Mouse (Mus musculus) liver, embryonic 14.5 days (tissue): ENCODE data around the gene Sardh. TPM values are rescaled to one million over a fixed set of nuclear protein-coding genes. Genes with fewer than 3 reads are reported as not detected.

Experiments
- ATAC-seq: fragments of 200-750 bp; cut with Nextera tagmentation; 2 replicates; pipeline ENCODE4 v1.8.0; 2017; ENCODE audit warnings: moderate number of reproducible peaks, mild to moderate bottlenecking, moderate library complexity; ENCODE audit not compliant: insufficient read depth
- DNase-seq, 3 experiments: peaks; one replicate each; pipeline ENCODE4 v3.0.0-alpha.2; 2012 to 2013; ENCODE audit warnings: low read depth in 3 of 3, low spot score in 3 of 3
- H3K27ac ChIP-seq: fragments of 300-500 bp; sonication (generic); 2 replicates; pipeline ENCODE4 v1.5.1; 2014; ENCODE audit warnings: moderate library complexity, mild to moderate bottlenecking, control low read depth, inconsistent platforms
- H3K27me3 ChIP-seq: fragments of 300-500 bp; sonication (generic); 2 replicates; pipeline ENCODE4 v1.6.1; 2014; ENCODE audit warnings: mild to moderate bottlenecking, low read length, moderate library complexity; ENCODE audit not compliant: control insufficient read depth, insufficient read depth
- H3K36me3 ChIP-seq: fragments of 300-500 bp; sonication (generic); replicated peaks from 2 replicates; pipeline ENCODE4 v1.6.1; 2014; ENCODE audit warnings: low read depth; ENCODE audit not compliant: control insufficient read depth, insufficient read depth
- H3K4me1 ChIP-seq, 2 experiments: fragments of 200-500 bp in 1 of 2; fragments of 300-500 bp in 1 of 2; sonication (generic) in 1 of 2; replicated peaks; 2 replicates each; pipeline ENCODE4 v1.6.1; 2012 to 2014; ENCODE audit warnings: antibody characterized with exemption in 1 of 2, inconsistent platforms in 1 of 2, low read length in 1 of 2; ENCODE audit not compliant: control insufficient read depth in 2 of 2, insufficient read depth in 2 of 2
- H3K4me2 ChIP-seq: fragments of 300-500 bp; sonication (generic); 2 replicates; pipeline ENCODE4 v1.6.1; 2014; ENCODE audit warnings: low read depth, mild to moderate bottlenecking, control low read depth, moderate library complexity
- H3K4me3 ChIP-seq, 2 experiments: fragments of 200-500 bp in 1 of 2; fragments of 300-500 bp in 1 of 2; sonication (generic) in 1 of 2; 2 replicates each; pipeline ENCODE4 v1.5.1; 2012 to 2014; ENCODE audit warnings: low read depth in 2 of 2, low read length in 2 of 2, mild to moderate bottlenecking in 2 of 2, control low read depth in 1 of 2, inconsistent platforms in 1 of 2, moderate library complexity in 1 of 2; ENCODE audit not compliant: insufficient read depth in 1 of 2
- H3K9ac ChIP-seq: fragments of 300-500 bp; sonication (generic); replicated peaks from 2 replicates; pipeline ENCODE4 v1.6.1; 2014; ENCODE audit warnings: mild to moderate bottlenecking, control low read depth, moderate library complexity
- H3K9me3 ChIP-seq: fragments of 300-500 bp; sonication (generic); 2 replicates; pipeline ENCODE4 v1.6.1; 2016; ENCODE audit warnings: low read length, mixed read lengths; ENCODE audit not compliant: control insufficient read depth
- CTCF ChIP-seq: IDR thresholded peaks from 2 replicates; pipeline ENCODE4 v1.5.1; 2016; ENCODE audit warnings: antibody characterized with exemption, low read depth, control low read depth
- EP300 ChIP-seq: IDR thresholded peaks from 2 replicates; pipeline ENCODE4 v1.6.1; 2016; ENCODE audit warnings: antibody characterized with exemption, low read depth
- WGBS: fragments of 180-500 bp; shearing (Covaris S2); extraction: QIAGEN DNeasy Blood & Tissue Kit; methylation state at CpG from one replicate; pipeline ENCODE4 v1.1.7; 2014; ENCODE audit not compliant: insufficient replicate concordance; 5-methylcytosine and 5-hydroxymethylcytosine counted together
- polyA plus RNA-seq, 2 experiments: library from polyadenylated mRNA; depleted of rRNA in 1 of 2; stranded (reverse) in 1 of 2; unstranded in 1 of 2; fragments of >200 nt; fragmentation: Nextera tagmentation in 1 of 2; extraction: Ambion mirVana in 1 of 2; gene quantifications; 2 replicates each; pipeline versions ENCODE4 v1.2.1 to v1.2.3; 2012 to 2014

The Sardh gene
- polyA plus RNA-seq, 2 experiments: 21.9 to 25.9 TPM

DNA sequence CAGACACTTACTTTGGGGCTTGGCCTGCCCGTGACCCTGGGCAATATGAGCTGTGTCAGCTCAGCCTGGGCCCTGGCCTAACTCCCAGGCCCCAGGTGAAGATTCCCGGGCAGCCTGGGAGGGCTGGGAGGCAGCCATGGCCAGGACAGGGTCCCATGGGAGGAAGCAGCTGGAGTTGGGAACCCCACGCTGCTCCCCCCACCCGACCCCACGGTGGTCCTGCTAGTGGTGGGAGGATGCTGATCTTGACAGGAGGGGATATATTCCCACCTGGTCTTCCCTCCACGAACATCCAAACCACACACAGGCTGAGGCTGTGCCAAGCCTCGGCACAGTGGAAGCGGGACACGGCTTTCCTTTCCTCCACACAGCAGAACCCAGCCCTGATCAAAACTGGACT is 38.8 kb downstream of the Sardh start:
- no peak overlapping the region for H3K27ac ChIP-seq

DNA sequence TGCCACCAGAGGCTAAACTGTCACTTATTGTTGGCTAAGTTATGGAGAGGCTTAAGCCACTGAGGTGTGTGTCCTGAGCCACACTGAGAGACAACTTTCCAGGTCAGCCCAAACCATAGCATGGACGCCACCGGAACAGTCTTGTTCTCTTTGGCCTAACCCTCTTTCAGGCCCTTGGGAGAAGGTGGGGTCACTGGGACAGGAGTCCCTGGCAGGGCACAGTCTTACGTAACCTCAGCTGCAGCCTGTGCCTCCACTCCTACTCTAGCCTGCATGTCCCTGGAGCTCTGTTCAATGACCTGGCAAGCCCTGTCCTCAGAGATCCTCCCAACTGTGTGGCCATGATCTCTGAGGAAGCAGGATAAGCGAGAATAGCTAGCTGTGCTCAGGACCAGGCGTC is 41.0 kb downstream of the Sardh start:
- DNase-seq: no peak

More for the DNA sequence above, 38.8 kb downstream of the Sardh start:
- WGBS: 53% methylated on average over 9 of the region's 9 CpGs
- H3K36me3 ChIP-seq: no peaks in the 10 kb centered on the region
- no peak overlapping the region for H3K4me2 ChIP-seq
- no peaks in the 10 kb centered on the region for H3K4me1 ChIP-seq
- H3K4me3 ChIP-seq: no peak overlapping the region
- ATAC-seq (no peak), DNase-seq (no peak)
- no peak overlapping the region for H3K9ac ChIP-seq
- no peaks in the 10 kb centered on the region for H3K9me3 ChIP-seq
- no peaks in the 10 kb centered on the region for H3K27me3 ChIP-seq
- TF ChIP-seq CTCF: no peak
- TF ChIP-seq EP300: no peak

DNA sequence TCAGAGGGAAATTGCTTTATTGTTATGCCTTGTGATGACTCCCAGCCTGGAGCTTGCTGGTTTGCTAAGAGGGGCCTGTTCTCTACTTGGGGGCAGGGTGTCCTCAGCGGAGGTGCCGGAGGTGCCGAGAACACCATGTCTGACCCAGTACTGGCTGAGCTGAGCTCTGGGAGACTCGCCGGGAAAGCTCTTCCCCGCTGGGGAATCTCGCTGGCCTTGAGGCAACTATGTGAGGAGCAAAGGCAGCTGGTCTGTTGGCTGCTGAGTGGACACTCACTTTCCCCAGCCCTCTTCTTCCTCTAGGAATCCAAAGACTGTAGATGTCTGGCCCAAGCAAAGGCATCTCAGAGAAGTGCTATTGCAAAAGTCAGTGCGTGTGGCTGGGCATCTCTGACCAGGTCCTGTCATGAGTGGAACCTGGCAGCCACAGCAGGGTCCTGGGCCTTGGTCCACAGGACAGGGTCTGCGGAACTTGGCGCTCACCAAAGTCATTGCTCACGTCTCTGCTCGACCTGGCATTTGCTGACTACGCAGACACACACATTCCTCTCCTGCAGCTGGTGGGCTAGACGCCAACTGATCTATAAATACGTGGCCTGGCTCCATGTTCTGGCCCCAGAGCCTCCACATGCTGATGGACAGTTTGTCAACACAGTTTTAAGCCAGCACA is 41.9 kb downstream of the Sardh start:
- H3K36me3 ChIP-seq: no peaks in the 10 kb centered on the region
- no peak overlapping the region for H3K4me3 ChIP-seq
- ATAC-seq (no peak), DNase-seq (no peak)
- H3K4me2 ChIP-seq: no peak overlapping the region
- H3K4me1 ChIP-seq: no peaks in the 10 kb centered on the region
- no peak overlapping the region for H3K9ac ChIP-seq
- no peak overlapping the region for H3K27ac ChIP-seq
- WGBS: 66% methylated on average over 15 of the region's 15 CpGs
- no peaks in the 10 kb centered on the region for H3K27me3 ChIP-seq
- H3K9me3 ChIP-seq: no peaks in the 10 kb centered on the region
- no peak for TF ChIP-seq CTCF
- TF ChIP-seq EP300: no peak

More for the DNA sequence above, 41.0 kb downstream of the Sardh start:
- Histone ChIP-seq H3K36me3 (no peaks in the 10 kb centered on the region), H3K27me3 (no peaks in the 10 kb centered on the region), H3K9me3 (no peaks in the 10 kb centered on the region), H3K4me1 (no peaks in the 10 kb centered on the region), H3K9ac (no peak overlapping the region), H3K27ac (no peak overlapping the region), H3K4me2 (no peak overlapping the region), H3K4me3 (no peak overlapping the region)
- ATAC-seq: no peak
- TF ChIP-seq EP300 (no peak), CTCF (no peak)
- 63% methylated on average over 5 of the region's 5 CpGs for WGBS

DNA sequence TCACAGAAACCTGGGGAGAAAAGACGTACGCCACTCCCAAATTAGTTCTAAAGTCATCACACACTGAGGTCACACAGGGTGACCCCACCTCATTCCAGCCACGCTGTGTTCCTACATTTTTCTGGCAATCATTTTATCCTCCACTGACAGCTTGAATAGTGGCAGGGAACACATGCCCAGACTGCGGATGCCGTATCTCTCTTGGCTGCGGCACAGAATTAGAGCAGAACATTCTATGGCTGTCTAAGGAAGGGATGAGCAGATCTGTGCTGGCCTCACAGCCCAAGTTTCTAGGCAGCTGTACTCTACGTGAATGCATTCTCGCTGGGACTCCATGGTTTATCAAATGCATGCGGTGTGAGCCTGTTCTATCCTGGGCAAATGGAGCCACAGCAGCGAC is 42.5 kb downstream of the Sardh start:
- ATAC-seq: no peak
- Histone ChIP-seq H3K27me3 (no peaks in the 10 kb centered on the region), H3K4me2 (no peak overlapping the region), H3K27ac (no peak overlapping the region), H3K36me3 (no peaks in the 10 kb centered on the region), H3K4me1 (no peaks in the 10 kb centered on the region), H3K9ac (no peak overlapping the region), H3K9me3 (no peaks in the 10 kb centered on the region), H3K4me3 (no peak overlapping the region)
- no peak for DNase-seq
- 78% methylated on average over 10 of the region's 10 CpGs for WGBS
- TF ChIP-seq EP300 (no peak), CTCF (no peak)

DNA sequence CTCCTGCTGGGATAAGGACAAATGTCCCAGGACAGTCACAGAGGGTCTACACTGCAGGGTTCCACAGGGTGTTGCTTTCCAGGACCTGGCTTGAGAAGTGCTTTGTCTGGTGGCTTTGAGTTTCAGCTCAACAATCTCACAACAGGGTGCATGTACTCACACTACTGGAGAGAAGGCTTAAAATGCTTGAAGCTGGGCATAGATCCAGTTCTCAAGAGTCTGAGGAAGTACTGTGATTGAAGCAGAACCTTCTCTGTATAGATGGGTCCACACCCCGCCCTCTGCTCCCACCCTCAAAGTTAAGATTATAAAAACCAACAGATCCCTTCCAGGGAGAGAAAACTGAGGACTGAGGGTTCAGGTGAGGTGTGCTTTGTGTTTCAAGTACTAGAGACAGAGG is 47.6 kb downstream of the Sardh start:
- peaks cover 0 to 6% of the 10 kb centered on the region in 2 experiments; a peak in 2 of 4 replicates for H3K4me1 ChIP-seq

More for the DNA sequence above, 47.6 kb downstream of the Sardh start:
- no peak overlapping the region for H3K4me3 ChIP-seq
- H3K36me3 ChIP-seq: no peaks in the 10 kb centered on the region
- H3K4me2 ChIP-seq: no peak overlapping the region
- no peak overlapping the region for H3K27ac ChIP-seq
- TF ChIP-seq CTCF (no peak), EP300 (no peak)
- no peaks in the 10 kb centered on the region for H3K9me3 ChIP-seq
- H3K9ac ChIP-seq: no peak overlapping the region
- no peaks in the 10 kb centered on the region for H3K27me3 ChIP-seq
- ATAC-seq (no peak), DNase-seq (no peak)
- WGBS: 57% methylated on average over 1 of the region's 1 CpGs
